Mouse (Mus musculus): ENCODE measurements at regions not wholly inside any gene's neighbourhood (a gene's known extent, or its start where the extent isn't known, plus 50 kb on each side); places are given as distances from the start of the nearest gene placed in this dataset.

DNA sequence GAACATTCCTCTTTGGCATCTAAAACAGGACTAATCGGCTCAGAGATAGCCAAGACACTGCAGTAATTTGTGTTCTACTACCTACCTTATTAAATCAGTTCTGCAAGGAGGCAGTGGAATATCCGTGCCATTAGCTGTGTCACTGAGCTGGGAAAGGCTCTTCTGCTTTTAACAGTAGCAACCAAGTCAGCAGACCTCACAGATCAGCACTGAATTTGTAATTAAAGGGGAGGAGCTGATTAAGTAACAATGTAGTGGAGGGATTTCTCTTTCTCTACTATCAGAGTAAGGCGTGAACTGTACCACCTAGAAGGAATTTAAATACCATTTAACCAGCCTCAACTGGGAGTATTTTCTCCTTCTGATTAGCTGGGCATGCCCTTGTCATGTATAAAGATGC is 504.3 kb upstream of the Atp10a start:
- peak in 1 of 2 experiments; percentile 24 for DNase-seq (ENCODE audit: low spot score in 2 of 2)

DNA sequence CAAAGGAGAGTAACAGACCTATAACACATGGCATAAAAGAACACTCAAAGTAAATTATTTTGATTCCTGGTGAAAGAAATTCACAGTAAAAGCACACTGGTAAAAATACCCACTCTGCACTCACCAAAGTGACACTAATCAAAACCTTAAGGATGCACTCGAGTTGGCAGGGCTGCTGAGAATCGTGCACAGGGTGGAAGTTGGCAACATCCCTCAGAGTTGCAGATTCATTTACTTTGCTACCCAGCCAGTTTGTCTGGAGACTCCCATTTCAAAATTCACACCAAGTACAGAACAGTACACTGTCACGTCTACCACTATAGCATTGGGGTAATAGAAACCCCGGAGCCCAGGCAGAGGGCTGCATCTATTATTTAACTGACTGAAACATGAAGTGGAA is 471.1 kb upstream of the Atp10a start:
- peak in 1 of 2 experiments; percentile 5 for DNase-seq (ENCODE audit: low spot score in 2 of 2)

DNA sequence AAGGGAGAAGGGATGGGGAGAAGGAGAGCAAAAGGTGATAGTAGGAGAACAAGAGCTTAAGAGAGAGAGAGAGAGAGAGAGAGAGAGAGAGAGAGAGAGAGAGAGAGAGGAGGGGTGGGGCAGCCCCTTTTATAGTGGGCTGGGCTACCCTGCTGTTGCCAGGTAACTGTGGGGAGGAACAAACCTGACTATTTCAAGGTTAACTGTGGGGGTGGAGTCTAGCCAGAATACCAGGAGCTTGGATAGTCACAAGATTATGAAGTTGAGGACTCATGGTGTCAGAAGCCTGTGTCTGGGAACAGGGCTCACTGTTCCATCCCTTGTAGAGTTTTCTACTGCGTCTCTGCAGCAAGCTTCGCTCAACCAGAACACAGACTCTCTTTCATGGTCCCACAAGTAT is 438.2 kb upstream of the Atp10a start:
- no peak for DNase-seq (ENCODE audit: low spot score in 2 of 2)

DNA sequence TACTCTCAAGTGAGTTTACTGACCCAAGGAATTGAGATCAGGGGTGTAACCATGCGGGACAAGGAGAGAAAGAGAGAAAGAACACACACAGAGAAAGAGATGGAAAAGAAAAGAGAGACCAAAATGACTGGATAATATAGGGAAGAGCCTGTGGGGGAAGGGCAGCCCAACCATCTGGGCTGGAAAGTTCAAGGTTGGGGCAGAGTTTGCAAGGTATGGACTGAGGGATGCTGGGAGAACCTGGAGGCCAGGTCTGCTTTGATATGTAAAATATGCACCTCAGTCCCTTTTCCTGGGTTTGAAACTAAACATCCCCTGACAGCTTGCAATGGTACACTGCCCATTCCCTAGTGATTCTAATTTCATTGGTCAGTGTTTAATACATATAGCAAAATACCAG is 431.2 kb upstream of the Atp10a start:
- no peak for DNase-seq (ENCODE audit: low spot score in 2 of 2)

DNA sequence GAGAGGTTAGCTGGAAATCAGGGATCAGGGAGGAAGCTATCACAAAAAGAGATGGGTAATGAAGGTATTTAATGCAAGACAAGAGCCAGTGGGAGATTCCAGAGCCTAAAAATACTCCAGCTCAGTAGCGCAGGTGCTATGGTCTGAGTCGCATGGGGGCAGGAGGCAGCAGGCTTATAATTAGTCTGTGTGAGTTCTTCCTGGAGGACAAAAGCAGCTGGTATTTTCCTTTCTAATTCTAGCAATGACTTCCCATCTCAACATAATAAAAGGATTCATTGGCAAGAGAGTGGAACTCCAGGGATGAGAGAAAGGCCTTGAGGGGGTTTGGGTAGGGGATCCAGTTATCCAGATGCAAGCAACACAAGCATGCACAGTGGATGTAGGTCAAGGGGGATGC is 430.3 kb upstream of the Atp10a start:
- no peak for DNase-seq (ENCODE audit: low spot score in 2 of 2)

DNA sequence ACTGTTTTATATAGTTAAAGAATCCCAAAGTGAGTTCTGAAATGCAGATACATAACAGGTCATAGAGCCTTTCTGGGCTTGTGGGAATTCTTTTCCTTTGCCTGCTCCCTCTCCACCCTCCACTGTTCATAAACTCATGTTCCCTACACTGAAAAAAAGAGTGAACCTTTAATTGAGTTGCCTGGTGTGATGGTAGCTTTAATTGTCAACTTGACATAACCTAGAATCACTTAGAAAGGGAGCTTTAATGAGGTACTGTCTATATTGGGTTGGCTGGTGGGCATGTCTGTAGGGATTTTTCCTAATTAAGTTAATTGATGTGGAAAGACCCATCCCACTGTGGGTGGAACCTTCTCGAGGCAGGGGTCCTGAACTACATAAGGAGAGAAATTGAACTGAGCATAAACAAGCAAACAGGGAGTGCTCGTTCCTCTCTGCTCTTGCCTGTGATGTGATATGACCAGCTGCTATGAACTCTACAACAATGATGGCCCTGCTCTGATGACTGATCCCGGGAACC is 425.7 kb upstream of the Atp10a start:
- no peak for DNase-seq (ENCODE audit: low spot score in 2 of 2)

DNA sequence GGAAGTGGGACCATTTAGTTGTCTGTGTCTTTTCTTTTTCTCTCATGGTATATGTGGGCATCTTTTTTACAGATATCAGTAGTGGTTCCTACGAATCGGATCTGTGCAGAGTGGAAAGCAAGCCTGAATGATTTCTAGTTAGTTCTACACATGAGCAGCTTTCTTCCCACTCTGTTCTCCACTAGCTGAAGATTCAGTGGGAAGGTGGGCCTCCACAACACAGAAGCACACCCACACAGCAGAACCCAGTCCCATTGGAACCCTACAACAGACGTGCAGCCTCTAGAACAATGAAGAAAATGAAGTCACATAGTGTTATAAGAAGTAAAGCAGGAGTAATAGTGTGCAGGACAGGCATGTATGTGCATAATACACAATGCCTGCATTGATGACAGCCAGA is 425.0 kb upstream of the Atp10a start:
- peak in 1 of 2 experiments; percentile 57 for DNase-seq (ENCODE audit: low spot score in 2 of 2)

DNA sequence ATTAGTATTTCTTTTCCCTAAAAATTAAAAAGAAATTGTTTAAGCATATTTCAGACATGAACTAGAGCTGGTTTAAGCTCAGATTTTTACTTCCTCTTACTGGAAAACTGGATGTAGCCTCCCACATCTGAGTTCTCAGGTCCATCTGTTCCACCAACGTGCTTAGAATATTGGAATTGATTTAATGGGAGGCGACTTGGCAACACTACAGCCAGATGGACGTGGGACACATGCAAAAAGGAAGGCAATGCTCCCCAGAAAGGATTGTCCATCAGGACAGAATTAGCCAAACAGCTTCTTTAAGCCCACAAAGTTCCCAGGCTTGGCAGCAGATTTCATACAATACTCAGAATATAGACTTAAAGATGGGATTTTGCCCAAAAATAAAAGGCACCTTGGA is 408.7 kb upstream of the Atp10a start:
- peak; percentile 78 to 91 for DNase-seq (ENCODE audit: low spot score in 2 of 2)

All from layer of hippocampus, adult 18-20 months (tissue).